ENCODE assay signal across 22 mouse cellular contexts in the genomic region with DNA sequence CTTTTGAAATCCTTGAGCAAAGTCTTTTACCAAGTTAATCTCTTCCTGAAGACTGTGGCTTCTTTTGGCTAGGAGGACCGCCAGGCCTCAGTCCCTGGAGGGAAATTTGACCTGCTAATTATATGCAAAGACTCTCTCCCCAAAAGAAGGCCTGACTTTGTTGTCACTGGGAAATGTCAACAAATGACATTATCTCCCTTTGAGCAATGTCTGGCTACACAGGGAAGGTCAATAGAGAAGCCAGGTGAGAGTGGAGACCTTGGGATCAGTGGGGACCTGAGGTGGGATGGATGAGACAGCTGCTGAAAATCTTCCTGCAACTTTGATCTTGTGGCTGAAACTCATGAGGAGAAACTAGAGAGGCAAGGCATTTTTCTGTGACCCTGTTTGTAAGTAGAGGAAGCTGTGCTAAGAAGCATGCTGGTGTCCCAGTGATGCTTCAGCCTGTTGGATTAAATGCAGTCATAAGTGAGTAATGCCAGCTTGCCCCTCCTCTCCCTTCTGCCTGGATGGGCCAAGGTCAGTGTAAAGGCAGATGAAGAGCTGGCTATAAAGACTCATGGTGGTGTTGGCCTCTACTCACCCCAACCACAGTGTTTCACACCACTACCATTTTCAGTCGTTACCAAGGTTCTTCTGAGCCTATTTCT.
DNase-seq lines count a peak whose midpoint lies in the region; ATAC-seq and TF ChIP-seq lines count a peak whose summit lies in the region.
"Had no signal": no experiment of that assay in that cellular context is flagged by ENCODE, and none has a peak within 500 bp of the region (broad histone marks: within the 10 kb centered on the region; RNA-seq: fewer than 3 reads in every experiment).

No protein-coding gene starts in this region.

- peaks cover 26% of the 10 kb centered on the region for H3K4me1 ChIP-seq in liver, adult 2 months (ENCODE audit: control insufficient read depth, insufficient read depth, low read length)
- peaks cover 8% of the 10 kb centered on the region; the same call in 1 of the 2 replicates for H3K4me1 ChIP-seq in liver, embryonic 15.5 days (replicated peaks)
- H3K4me1 ChIP-seq: forebrain, embryonic 13.5 days had no signal

- TF ChIP-seq POLR2A in liver, adult 2 months (IDR thresholded peaks at IDR 0.05; ENCODE audit: extremely low read depth, insufficient read depth, low read length) = no peak

- H3K9me3 ChIP-seq in liver, embryonic 15.5 days (replicated peaks) = no peaks in the 10 kb centered on the region
- H3K9me3 ChIP-seq: forebrain, embryonic 13.5 days; hindbrain, embryonic 13.5 days had no signal

- H3K36me3 ChIP-seq in liver, adult 2 months (ENCODE audit: control insufficient read depth, insufficient read depth, low read length) = no peaks in the 10 kb centered on the region
- H3K36me3 ChIP-seq in liver, embryonic 15.5 days (replicated peaks) = no peaks in the 10 kb centered on the region
- H3K36me3 ChIP-seq: forebrain, embryonic 10.5 days; hindbrain, embryonic 10.5 days; hindbrain, embryonic 13.5 days had no signal

- no peak overlapping the region for H3K4me2 ChIP-seq in liver, embryonic 15.5 days
- H3K4me2 ChIP-seq: forebrain, embryonic 13.5 days; heart, embryonic 11.5 days; hindbrain, embryonic 13.5 days had no signal

- peak; percentile 47; the same call in 1 of the 2 replicates for ATAC-seq in liver, embryonic 15.5 days (ENCODE audit: insufficient read depth)
- ATAC-seq: CD4-positive, CD25-positive, alpha-beta regulatory T cell, adult 4 months; forebrain, embryonic 13.5 days; forebrain, embryonic 16.5 days; hindbrain, embryonic 16.5 days had no signal

- TF ChIP-seq CTCF in liver, adult 2 months (IDR thresholded peaks at IDR 0.05; ENCODE audit: low read depth, low read length) = no peak

- DNase-seq in liver, adult 2 months (ENCODE audit: extremely low read depth, low read depth, low spot score) = peak; percentile 82
- no peak for DNase-seq in liver
- DNase-seq in adrenal gland, adult 8-10 months = peak; percentile 57
- peak; percentile 36 for DNase-seq in adrenal gland, postnatal 10 days
- DNase-seq in urinary bladder, postnatal 14 days (ENCODE audit: low spot score) = no peak
- no peak for DNase-seq in gastrocnemius, adult 8-10 months (ENCODE audit: low spot score in 2 of 2)
- no peak for DNase-seq in heart, postnatal 36 days
- DNase-seq: cerebellum, adult 11-12 months; cerebellum, adult 8-10 months; cerebellum, postnatal 10 days; cerebellum, postnatal 36 days; gastrocnemius, postnatal 14 days; heart, adult 11 months had no signal

- H3K27ac ChIP-seq in liver, adult 2 months (replicated peaks; ENCODE audit: insufficient read depth, low read depth, low read length) = peak overlapping the region; percentile 89
- peak overlapping the region; percentile 42; the same call in 1 of the 2 replicates for H3K27ac ChIP-seq in liver, embryonic 15.5 days (replicated peaks)
- H3K27ac ChIP-seq: forebrain, embryonic 10.5 days; forebrain, embryonic 13.5 days; hindbrain, embryonic 10.5 days; hindbrain, embryonic 13.5 days had no signal

- no peaks in the 10 kb centered on the region for H3K79me2 ChIP-seq in liver, adult 2 months (ENCODE audit: control insufficient read depth, insufficient read depth, low read length)

- H3K9ac ChIP-seq in liver, adult 2 months (ENCODE audit: low read depth, low read length) = peak overlapping the region; percentile 18; the same call in 1 of the 2 replicates
- H3K9ac ChIP-seq in liver, embryonic 15.5 days = no peak overlapping the region
- H3K9ac ChIP-seq: forebrain, embryonic 13.5 days; hindbrain, embryonic 13.5 days had no signal

- intact Hi-C loops in heart, postnatal 36 days (cut with DNase I) = loop anchor here (5.0 to 10.0 kb wide), 3 partner anchors 124 to 644 kb away; a partner anchor contains a TSS

- H3K4me3 ChIP-seq in liver, adult 2 months (ENCODE audit: insufficient read depth, low read depth, low read length) = no peak overlapping the region
- no peak overlapping the region for H3K4me3 ChIP-seq in liver, embryonic 15.5 days (replicated peaks)
- H3K4me3 ChIP-seq: forebrain, embryonic 10.5 days; forebrain, embryonic 13.5 days; hindbrain, embryonic 10.5 days; hindbrain, embryonic 13.5 days had no signal

- no peaks in the 10 kb centered on the region for H3K27me3 ChIP-seq in liver, adult 2 months (ENCODE audit: control insufficient read depth, insufficient read depth, low read length)
- no peaks in the 10 kb centered on the region for H3K27me3 ChIP-seq in liver, embryonic 15.5 days
- H3K27me3 ChIP-seq: forebrain, embryonic 13.5 days had no signal

- WGBS in liver, adult 2 months = 34% methylated on average over 2 of the region's 2 CpGs
- 45% methylated on average over 2 of the region's 2 CpGs for WGBS in liver, embryonic 15.5 days (ENCODE audit: insufficient replicate concordance)

Comparison
In these comparisons a context has a peak if more than half of its experiments do, and no peak if none do; other contexts are left out.
1. DNase-seq: peak in liver, adult 2 months (single experiment), adrenal gland, adult 8-10 months (single experiment) and adrenal gland, postnatal 10 days (single experiment); none in liver (single experiment), urinary bladder, postnatal 14 days (single experiment), gastrocnemius, adult 8-10 months (0 of 2) and heart, postnatal 36 days (0 of 2).